Mouse (Mus musculus) heart, postnatal 10 days (tissue): ENCODE results near the gene Gm26897. TPM values are rescaled to one million over a fixed set of nuclear protein-coding genes. Genes with fewer than 3 reads are reported as not detected.

ENCODE experiments used
- DNase-seq, 2 experiments: peaks; one replicate each; pipeline ENCODE4 v3.0.0; 2021
- intact Hi-C: fragments of 180-260 bp; cut with DNase I; formaldehyde crosslinking; loops from one replicate; pipeline ENCODE4 v1.15.1; 2025
- total RNA-seq, 2 experiments: library from RNA; stranded (reverse); gene quantifications; 2 replicates each; pipeline ENCODE4 v1.2.3; 2021

Gene Gm26897
- total RNA-seq, result not detected

- peak; percentile 28 to 39 for DNase-seq
- intact Hi-C loops, result no loop called here
Observed at GRCm38 (mm10) chr5:111733851-111734250, at the start of gene Gm26897. TSS of gene Gm26897 (plus strand) at chr5:111733924.

GRCm38 (mm10) chr5:111687370-111687769, 46.4 kb upstream of the Gm26897 start:
- intact Hi-C loops, result no loop called here
- DNase-seq, result no peak

- intact Hi-C loops, result no loop called here
- no peak for DNase-seq
Observed at GRCm38 (mm10) chr5:111688584-111688983, 45.1 kb upstream of the Gm26897 start.

DNA sequence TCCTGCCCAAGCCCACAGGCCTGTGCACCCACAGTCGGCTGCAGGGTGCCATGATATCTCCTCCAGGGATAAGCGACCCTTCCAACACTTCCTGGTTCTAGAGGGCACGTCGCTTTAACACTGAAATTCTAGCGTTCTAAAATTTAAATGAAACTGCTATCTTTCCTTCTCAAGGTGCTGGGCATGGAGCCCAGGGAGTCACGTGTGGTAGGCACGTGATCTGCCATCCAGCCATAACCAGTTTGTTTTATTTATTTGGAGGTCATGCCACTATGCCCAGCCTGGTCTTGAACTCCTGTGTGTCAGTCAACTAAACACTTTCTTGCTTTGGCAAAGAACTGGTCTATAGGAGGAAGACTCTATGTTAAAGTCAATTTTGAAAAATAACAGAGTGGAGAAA, 35.7 kb upstream of the Gm26897 start:
- no peak for DNase-seq
- intact Hi-C loops, result no loop called here

DNA sequence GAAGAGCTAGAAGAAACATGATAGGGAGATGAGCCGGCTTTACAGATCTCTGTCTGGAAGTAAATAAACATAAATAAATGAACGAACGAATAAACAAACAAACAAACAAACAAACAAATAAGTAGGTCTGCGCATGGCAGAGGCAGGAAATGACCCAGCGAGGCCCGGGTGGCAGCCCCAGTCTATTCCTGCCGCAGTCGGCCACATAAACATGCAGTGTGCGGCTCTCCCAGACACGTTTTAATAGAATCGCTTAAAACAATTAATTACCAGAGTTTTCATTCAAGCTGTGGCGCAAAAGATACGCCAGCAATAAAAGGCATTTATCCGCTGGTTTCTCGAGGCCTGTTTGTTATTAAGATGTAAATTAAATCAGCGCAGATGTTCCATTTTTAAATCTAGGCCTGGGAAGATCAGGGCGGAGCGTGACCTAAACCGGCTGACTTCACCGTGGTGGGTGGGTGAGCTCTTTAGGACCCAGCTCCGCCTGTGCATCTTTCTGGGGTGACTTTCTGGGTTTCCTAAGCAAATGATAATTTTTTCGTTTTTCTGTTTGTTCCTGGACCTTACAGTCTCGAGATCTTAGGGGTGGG, 33.9 kb upstream of the Gm26897 start:
- intact Hi-C loops, result no loop called here
- no peak for DNase-seq

GRCm38 (mm10) chr5:111701634-111702329, 31.9 kb upstream of the Gm26897 start:
- DNase-seq, result no peak
- intact Hi-C loops, result no loop called here

GRCm38 (mm10) chr5:111703586-111703985, 30.1 kb upstream of the Gm26897 start:
- intact Hi-C loops, result no loop called here
- no peak for DNase-seq

DNA sequence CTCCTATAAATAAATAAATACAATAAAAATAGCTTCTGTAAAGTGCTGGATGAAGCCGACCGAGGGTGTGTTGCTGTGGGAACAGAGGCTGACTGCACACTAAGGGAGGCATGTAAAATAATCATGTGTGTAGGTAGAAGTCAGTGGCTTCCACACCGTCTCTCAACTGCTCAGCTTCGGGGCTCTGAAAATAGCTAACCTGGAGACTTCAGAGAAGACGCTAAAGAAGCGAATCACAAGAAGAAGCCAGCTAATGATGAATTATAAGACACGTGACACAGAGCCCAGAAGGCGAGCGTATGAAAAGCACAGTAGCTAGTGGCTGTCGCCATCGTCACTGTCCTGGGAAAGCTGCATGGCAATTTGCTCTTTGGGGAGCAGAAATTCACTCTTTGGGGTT, 29.4 kb upstream of the Gm26897 start:
- intact Hi-C loops, result no loop called here
- no peak for DNase-seq

DNA sequence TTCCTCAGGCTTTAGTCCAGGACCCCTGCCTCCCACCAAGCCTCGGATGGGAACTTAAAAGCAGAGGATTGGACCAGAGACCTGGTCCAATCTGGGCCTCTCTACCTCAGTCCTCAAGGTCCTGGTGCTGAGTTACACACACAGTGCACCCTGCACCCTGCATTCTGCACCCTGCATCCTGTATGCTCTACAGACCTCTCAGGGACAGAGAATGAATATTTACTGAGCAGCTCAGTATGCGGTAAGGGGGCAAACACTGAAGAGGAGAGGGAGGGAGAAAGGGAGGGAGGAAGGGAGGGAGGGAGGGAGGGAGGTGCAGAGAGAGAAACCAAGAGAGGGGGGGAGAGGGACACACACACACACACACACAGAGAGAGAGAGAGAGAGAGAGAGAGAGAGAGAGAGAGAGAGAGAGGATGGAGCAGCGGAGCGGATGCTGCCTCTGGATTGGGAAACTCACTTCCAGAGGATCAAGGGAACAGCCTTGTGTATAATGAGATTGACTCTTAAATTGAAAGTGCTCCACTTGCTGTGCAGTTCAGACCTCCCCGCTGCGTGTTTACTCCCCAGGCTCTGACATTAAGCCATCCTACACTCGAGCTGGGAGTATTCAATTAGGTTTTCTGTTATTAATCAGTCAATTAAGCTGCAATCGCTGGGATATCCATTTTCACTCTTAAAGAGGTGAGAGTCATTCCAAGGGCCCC, 24.4 kb upstream of the Gm26897 start:
- intact Hi-C loops, result no loop called here
- DNase-seq, result no peak

GRCm38 (mm10) chr5:111719018-111719417, 14.7 kb upstream of the Gm26897 start:
- intact Hi-C loops, result no loop called here
- no peak for DNase-seq

GRCm38 (mm10) chr5:111720726-111721125, 13.0 kb upstream of the Gm26897 start:
- intact Hi-C loops, result no loop called here
- DNase-seq, result no peak

DNA sequence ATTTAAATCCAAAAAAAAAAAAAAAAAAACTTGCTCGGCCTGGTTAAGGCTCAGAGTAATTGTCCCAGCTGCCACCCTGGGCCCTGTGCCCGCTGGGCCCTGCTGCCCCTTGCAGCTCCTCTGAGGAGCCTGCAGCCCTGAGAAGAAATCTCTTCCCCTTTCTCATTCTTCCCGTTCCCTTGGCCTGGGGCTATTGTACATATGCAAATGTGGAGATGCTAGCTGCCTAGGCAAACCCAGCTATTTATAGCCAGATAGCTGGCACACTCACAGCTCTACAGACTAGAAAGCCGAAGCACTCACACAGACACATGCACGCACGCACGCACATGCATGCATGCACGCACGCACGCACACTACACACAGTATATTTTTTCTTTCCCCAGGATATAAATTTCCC, 9.0 kb upstream of the Gm26897 start:
- intact Hi-C loops, result no loop called here
- peak; percentile 62 to 68 for DNase-seq

DNA sequence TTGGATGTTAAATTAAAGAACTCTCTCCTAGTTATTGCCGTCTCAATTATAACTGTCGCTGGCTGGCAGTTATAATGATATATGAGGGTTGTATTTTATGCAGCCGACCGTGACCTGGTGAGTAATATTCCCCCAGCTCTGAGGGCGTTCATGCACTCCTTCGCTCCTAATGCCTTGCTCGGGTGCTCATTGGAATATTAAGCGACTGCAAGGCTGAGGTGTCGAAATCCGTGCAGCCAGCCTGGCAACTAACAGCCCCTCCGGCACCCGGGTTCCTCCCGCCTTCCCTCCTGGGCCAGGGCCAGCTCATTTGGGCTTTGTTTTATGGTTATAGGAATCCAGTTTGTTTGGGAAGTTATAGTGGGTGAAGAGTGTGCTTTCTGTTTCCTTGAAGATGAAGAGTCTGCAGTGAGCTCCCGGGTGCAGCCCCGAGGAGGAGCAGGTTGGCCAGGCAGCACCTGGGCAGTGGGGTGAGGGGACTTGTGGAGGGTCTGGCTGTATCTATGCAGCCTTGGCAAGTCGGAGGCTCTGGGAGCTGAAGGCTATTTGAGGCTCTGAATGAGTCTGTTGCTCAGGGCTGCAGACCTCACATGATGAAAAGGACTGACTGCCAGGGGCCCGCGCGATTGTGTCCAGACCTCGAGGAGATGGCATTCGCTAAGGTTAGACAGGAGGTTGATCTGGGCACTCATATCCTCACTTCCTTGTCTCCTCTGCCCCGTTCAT, 8.4 kb upstream of the Gm26897 start:
- DNase-seq, result peak; percentile 59 to 68
- intact Hi-C loops, result no loop called here

DNA sequence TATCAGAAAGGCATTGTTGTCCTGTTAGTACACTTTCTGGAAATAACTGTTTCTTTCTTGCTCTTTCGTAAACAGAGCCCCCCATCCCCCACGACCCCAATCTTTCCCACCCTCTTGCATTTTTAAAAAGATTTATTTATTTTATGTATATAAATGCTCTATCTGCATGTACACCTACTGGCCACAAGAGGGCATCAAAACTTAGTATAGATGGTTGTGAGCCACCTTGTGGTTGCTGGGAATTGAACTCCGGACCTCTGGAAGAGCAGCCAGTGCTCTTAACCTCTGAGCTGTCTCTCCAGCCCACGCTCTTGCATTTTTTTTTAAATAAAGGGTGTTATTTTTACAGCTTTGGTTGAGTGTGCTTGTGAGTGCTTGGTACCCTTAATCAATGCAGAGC, 5.3 kb upstream of the Gm26897 start:
- DNase-seq, result no peak
- intact Hi-C loops, result no loop called here

- intact Hi-C loops, result no loop called here
- DNase-seq, result peak; percentile 59 to 66
Observed at GRCm38 (mm10) chr5:111730560-111731167, 3.1 kb upstream of the Gm26897 start.

GRCm38 (mm10) chr5:111732194-111732593, 1.5 kb upstream of the Gm26897 start:
- intact Hi-C loops, result no loop called here
- DNase-seq, result no peak

- no peak for DNase-seq
- intact Hi-C loops, result no loop called here
Observed at GRCm38 (mm10) chr5:111739480-111739879, 5.8 kb downstream of the Gm26897 start.

DNA sequence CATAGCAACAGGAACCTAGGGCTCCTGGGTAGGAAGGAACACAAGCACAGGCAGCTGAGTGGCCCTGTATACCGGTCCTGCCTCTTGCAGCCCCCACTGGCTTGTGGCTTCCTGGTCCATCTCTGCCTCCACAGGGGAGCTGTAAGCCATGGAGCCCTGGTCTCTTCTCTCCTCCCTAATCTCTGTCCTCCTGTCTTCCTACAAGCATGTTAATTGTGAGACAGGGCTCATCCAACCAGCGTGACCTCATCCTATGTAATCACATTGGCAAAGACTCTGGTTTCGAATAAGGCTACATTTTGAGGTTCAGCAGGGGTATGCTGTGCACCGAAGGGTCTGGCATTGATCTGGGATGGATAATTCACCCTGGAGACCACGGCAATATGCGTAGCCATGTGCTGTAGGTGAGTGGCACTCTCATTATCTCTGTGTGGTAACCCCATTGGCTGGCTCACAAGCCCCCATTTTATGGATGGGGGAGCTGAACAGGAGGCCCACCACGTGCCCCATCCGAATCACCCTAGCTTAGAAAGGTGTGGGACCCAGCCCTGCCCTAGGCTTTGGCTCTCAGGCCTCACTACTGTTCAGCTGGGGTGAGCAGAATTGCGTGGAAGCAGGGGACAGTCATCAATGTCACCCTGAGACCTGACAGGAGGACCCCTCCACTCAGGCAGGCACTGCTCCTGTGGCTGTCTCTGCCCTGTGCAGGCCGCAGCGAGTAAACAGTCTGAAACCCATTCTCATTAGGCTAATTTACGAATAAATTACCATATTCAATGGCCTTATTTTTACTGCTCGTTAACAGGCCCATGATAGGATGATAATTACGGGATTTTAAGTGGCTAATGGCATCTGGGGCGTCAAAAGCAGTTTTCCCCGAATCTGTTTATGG, 6.9 kb downstream of the Gm26897 start:
- intact Hi-C loops, result no loop called here
- DNase-seq, result no peak

GRCm38 (mm10) chr5:111741352-111741751, 7.6 kb downstream of the Gm26897 start:
- intact Hi-C loops, result no loop called here
- DNase-seq, result no peak
